Mouse (Mus musculus) lung, adult 18-20 months (tissue): ENCODE measurements at regions not wholly inside any gene's neighbourhood (a gene's known extent, or its start where the extent isn't known, plus 50 kb on each side); places are given as distances from the start of the nearest gene placed in this dataset.

Source experiments
- DNase-seq, 2 experiments: peaks; one replicate each; pipeline ENCODE4 v3.0.0; 2022; ENCODE audit warnings: mixed read lengths in 2 of 2

GRCm38 (mm10) chr3:38820787-38821186, 66.0 kb upstream of the Fat4 start:
- no peak for DNase-seq

GRCm38 (mm10) chr3:38820315-38820714, 66.4 kb upstream of the Fat4 start:
- DNase-seq: no peak

- DNase-seq: no peak
Measured at GRCm38 (mm10) chr3:38817651-38818050, 69.1 kb upstream of the Fat4 start.

GRCm38 (mm10) chr3:38812457-38812856, 74.3 kb upstream of the Fat4 start:
- DNase-seq: no peak

GRCm38 (mm10) chr3:38811635-38812034, 75.1 kb upstream of the Fat4 start:
- DNase-seq: no peak

- no peak for DNase-seq
Measured at GRCm38 (mm10) chr3:38806469-38807055, 80.2 kb upstream of the Fat4 start.

- no peak for DNase-seq
Measured at GRCm38 (mm10) chr3:38806036-38806435, 80.7 kb upstream of the Fat4 start.

- no peak for DNase-seq
Measured at GRCm38 (mm10) chr3:38795646-38796301, 91.0 kb upstream of the Fat4 start.

GRCm38 (mm10) chr3:38793221-38793620, 93.5 kb upstream of the Fat4 start:
- peak in 1 of 2 experiments; percentile 33 for DNase-seq

GRCm38 (mm10) chr3:38788751-38789150, 98.0 kb upstream of the Fat4 start:
- DNase-seq: no peak

GRCm38 (mm10) chr3:38783711-38784110, 103.0 kb upstream of the Fat4 start:
- DNase-seq: no peak

GRCm38 (mm10) chr3:38783051-38783450, 103.7 kb upstream of the Fat4 start:
- DNase-seq: no peak

GRCm38 (mm10) chr3:38776743-38777366, 109.9 kb upstream of the Fat4 start:
- DNase-seq: no peak

GRCm38 (mm10) chr3:38754632-38755123, 132.1 kb upstream of the Fat4 start:
- no peak for DNase-seq

- DNase-seq: no peak
Measured at GRCm38 (mm10) chr3:38753446-38754205, 133.1 kb upstream of the Fat4 start.

- DNase-seq: no peak
Measured at GRCm38 (mm10) chr3:38742155-38742554, 144.6 kb upstream of the Fat4 start.

- no peak for DNase-seq
Measured at GRCm38 (mm10) chr3:38722606-38723005, 164.1 kb upstream of the Fat4 start.

GRCm38 (mm10) chr3:38712078-38712873, 174.5 kb upstream of the Fat4 start:
- DNase-seq: no peak

GRCm38 (mm10) chr3:38711229-38711628, 175.5 kb upstream of the Fat4 start:
- DNase-seq: no peak

GRCm38 (mm10) chr3:38707891-38708290, 178.8 kb upstream of the Fat4 start:
- no peak for DNase-seq

- no peak for DNase-seq
Measured at GRCm38 (mm10) chr3:38699206-38699605, 187.5 kb upstream of the Fat4 start.

- DNase-seq: no peak
Measured at GRCm38 (mm10) chr3:38697871-38698270, 188.9 kb upstream of the Fat4 start.

GRCm38 (mm10) chr3:38697349-38697748, 189.4 kb upstream of the Fat4 start:
- no peak for DNase-seq
